Mouse (Mus musculus): Measurements from ENCODE around the gene Slc27a1.

GRCm38 (mm10) chr8:71588762-71589161, 20.1 kb downstream of the Slc27a1 start:
- TF ChIP-seq POLR2A (IDR thresholded peaks at IDR 0.05; ENCODE audit: borderline replicate concordance, low read depth, low read length) (no peak), CTCF (IDR thresholded peaks at IDR 0.05; ENCODE audit: low read depth, low read length) (no peak)

Measured in bone marrow macrophage, adult 2 months (primary cell).